Mouse (Mus musculus) G1E (cell line): ENCODE measurements at regions not wholly inside any gene's neighbourhood (a gene's known extent, or its start where the extent isn't known, plus 50 kb on each side); places are given as distances from the start of the nearest gene placed in this dataset.

ENCODE experiments used
- CTCF ChIP-seq: IDR thresholded peaks from 2 replicates; pipeline ENCODE4 v1.5.1; 2012; ENCODE audit warnings: low read depth, low read length, inconsistent platforms, mixed read lengths
- GATA1 ChIP-seq: IDR thresholded peaks from 2 replicates; pipeline ENCODE4 v1.6.1; 2012; ENCODE audit warnings: borderline replicate concordance, low read length, inconsistent platforms, mixed read lengths

GRCm38 (mm10) chr12:25869846-25870245 is 545.2 kb downstream of the Rnf144a start:
- no peak for TF ChIP-seq GATA1
- TF ChIP-seq CTCF, result no peak
